Mouse (Mus musculus) ES-E14 (cell line): ENCODE results near the gene Zfp385b. TPM values are rescaled to one million over a fixed set of nuclear protein-coding genes. Genes with fewer than 3 reads are reported as not detected.

Source experiments
- DNase-seq: peaks from one replicate; pipeline ENCODE4 v3.0.0-alpha.2; 2013; ENCODE audit warnings: low read depth, low spot score
- H3K27ac ChIP-seq: 2 replicates; pipeline ENCODE4 v1.5.1; 2012; ENCODE audit warnings: low read depth, mild to moderate bottlenecking, low read length, moderate library complexity, mixed read lengths; ENCODE audit not compliant: poor library complexity, insufficient read depth, severe bottlenecking
- H3K36me3 ChIP-seq: 2 replicates; pipeline ENCODE4 v1.6.1; 2012; ENCODE audit warnings: mild to moderate bottlenecking, low read length, moderate library complexity, mixed read lengths; ENCODE audit not compliant: control insufficient read depth, poor library complexity, insufficient read depth, severe bottlenecking
- H3K4me1 ChIP-seq, 2 experiments: fragments of 150-350 bp in 1 of 2; sonication (generic) in 1 of 2; 2 replicates each; pipeline ENCODE4 v1.6.1; 2012; ENCODE audit warnings: low read length in 2 of 2, mild to moderate bottlenecking in 1 of 2, mixed read lengths in 1 of 2; ENCODE audit not compliant: control insufficient read depth in 2 of 2, insufficient read depth in 2 of 2, poor library complexity in 1 of 2
- H3K4me3 ChIP-seq, 2 experiments: fragments of 150-350 bp in 1 of 2; sonication (generic) in 1 of 2; 2 replicates each; pipeline ENCODE4 v1.5.1; 2012; ENCODE audit warnings: low read length in 2 of 2, low read depth in 1 of 2, mild to moderate bottlenecking in 1 of 2, mixed read lengths in 1 of 2; ENCODE audit not compliant: insufficient read depth in 1 of 2, poor library complexity in 1 of 2, severe bottlenecking in 1 of 2
- H3K9ac ChIP-seq: 2 replicates; pipeline ENCODE4 v1.6.1; 2012; ENCODE audit warnings: low read depth, mild to moderate bottlenecking, low read length, mixed read lengths; ENCODE audit not compliant: poor library complexity, insufficient read depth, severe bottlenecking
- H3K9me3 ChIP-seq: fragments of 150-350 bp; sonication (generic); 2 replicates; pipeline ENCODE4 v1.6.1; 2012; ENCODE audit warnings: low read depth, mild to moderate bottlenecking, low read length; ENCODE audit not compliant: control insufficient read depth, insufficient read depth
- CHD2 ChIP-seq: IDR thresholded peaks from 2 replicates; pipeline ENCODE4 v1.6.1; 2014; ENCODE audit warnings: mild to moderate bottlenecking, low read depth, low read length, inconsistent platforms
- HCFC1 ChIP-seq: IDR thresholded peaks from 2 replicates; pipeline ENCODE4 v1.6.1; 2012; ENCODE audit warnings: low read length, inconsistent platforms, borderline replicate concordance; ENCODE audit not compliant: insufficient read depth
- MAFK ChIP-seq: IDR thresholded peaks from 2 replicates; pipeline ENCODE4 v1.6.1; 2014; ENCODE audit warnings: mild to moderate bottlenecking, low read depth, low read length, inconsistent platforms; ENCODE audit not compliant: insufficient read depth
- ZC3H11A ChIP-seq: IDR thresholded peaks from 2 replicates; pipeline ENCODE4 v1.6.1; 2012; ENCODE audit warnings: low read depth, mild to moderate bottlenecking, inconsistent platforms, low read length, borderline replicate concordance
- ZNF384 ChIP-seq: IDR thresholded peaks from 2 replicates; pipeline ENCODE4 v1.6.1; 2012; ENCODE audit warnings: low read depth, low read length, inconsistent platforms
- in situ Hi-C, 2 experiments: fragments of 600-800 bp; cut with MboI; formaldehyde crosslinking; loops; one replicate each; pipeline ENCODE4 v1.15.1; 2025; ENCODE audit warnings: low sequenced_read_pairs in 2 of 2, inconsistent platforms in 1 of 2; ENCODE audit not compliant: unreplicated experiment in 2 of 2
- total RNA-seq: library from RNA; depleted of rRNA; stranded (reverse); fragments of 300-350 nt; gene quantifications from 2 replicates; pipeline ENCODE4 v1.2.3, GENCODE M21; 2012

Zfp385b gene
- total RNA-seq, 1 experiment: 0.09 TPM

GRCm38 (mm10) chr2:77528079-77528752 lies 291.2 kb downstream of the Zfp385b start:
- H3K4me1 ChIP-seq: no peaks in the 10 kb centered on the region
- no peaks in the 10 kb centered on the region for H3K9me3 ChIP-seq
- no peaks in the 10 kb centered on the region for H3K36me3 ChIP-seq
- in situ Hi-C loops: no loop called here
- no peak for TF ChIP-seq ZC3H11A
- TF ChIP-seq ZNF384: no peak
- TF ChIP-seq MAFK: no peak
- H3K27ac ChIP-seq: no peak overlapping the region
- no peak overlapping the region for H3K9ac ChIP-seq
- DNase-seq: no peak
- no peak overlapping the region for H3K4me3 ChIP-seq

- H3K4me1 ChIP-seq: no peaks in the 10 kb centered on the region
- H3K9me3 ChIP-seq: no peaks in the 10 kb centered on the region
- in situ Hi-C loops: no loop called here
- no peak overlapping the region for H3K4me3 ChIP-seq
- no peak for DNase-seq
- TF ChIP-seq ZC3H11A (no peak), HCFC1 (no peak), MAFK (no peak), ZNF384 (no peak), CHD2 (no peak)
- no peak overlapping the region for H3K9ac ChIP-seq
- H3K27ac ChIP-seq: no peak overlapping the region
- no peaks in the 10 kb centered on the region for H3K36me3 ChIP-seq
These were observed 291.8 kb downstream of the Zfp385b start for GRCm38 (mm10) chr2:77527616-77528015.

- DNase-seq: no peak
- Histone ChIP-seq H3K9me3 (no peaks in the 10 kb centered on the region), H3K36me3 (no peaks in the 10 kb centered on the region), H3K4me3 (no peak overlapping the region), H3K27ac (no peak overlapping the region), H3K9ac (no peak overlapping the region), H3K4me1 (no peaks in the 10 kb centered on the region)
- TF ChIP-seq MAFK (no peak), HCFC1 (no peak), CHD2 (no peak), ZNF384 (no peak), ZC3H11A (no peak)
- in situ Hi-C loops: no loop called here
These were observed 292.6 kb downstream of the Zfp385b start for GRCm38 (mm10) chr2:77526803-77527202.

GRCm38 (mm10) chr2:77526301-77526700 lies 293.1 kb downstream of the Zfp385b start:
- Histone ChIP-seq H3K9me3 (no peaks in the 10 kb centered on the region), H3K36me3 (no peaks in the 10 kb centered on the region), H3K4me1 (no peaks in the 10 kb centered on the region), H3K9ac (no peak overlapping the region), H3K27ac (no peak overlapping the region), H3K4me3 (no peak overlapping the region)
- in situ Hi-C loops: no loop called here
- DNase-seq: no peak
- TF ChIP-seq ZNF384 (no peak), HCFC1 (no peak), MAFK (no peak), ZC3H11A (no peak), CHD2 (no peak)

- DNase-seq: no peak
- no peak overlapping the region for H3K4me3 ChIP-seq
- in situ Hi-C loops: no loop called here
- H3K27ac ChIP-seq: no peak overlapping the region
- TF ChIP-seq HCFC1 (no peak), ZC3H11A (no peak)
- H3K9me3 ChIP-seq: no peaks in the 10 kb centered on the region
- H3K4me1 ChIP-seq: peaks cover 1 to 2% of the 10 kb centered on the region in 2 experiments; a peak in 1 of 4 replicates
- H3K36me3 ChIP-seq: no peaks in the 10 kb centered on the region
- H3K9ac ChIP-seq: no peak overlapping the region
These were observed 297.2 kb downstream of the Zfp385b start for GRCm38 (mm10) chr2:77522223-77522622.
